Comparison of ENCODE assay signal across 28 mouse cellular contexts in genomic region chr15:85893871-85894270, GRCm38 (mm10). TPM values are rescaled to one million over a fixed set of nuclear protein-coding genes. Genes with fewer than 3 reads are reported as not detected.
DNase-seq lines count a peak whose midpoint lies in the region; ATAC-seq and TF ChIP-seq lines count a peak whose summit lies in the region.
"Had no signal": no experiment of that assay in that cellular context is flagged by ENCODE, and none has a peak within 500 bp of the region (broad histone marks: within the 10 kb centered on the region; RNA-seq: fewer than 3 reads in every experiment).

No protein-coding gene starts in this region.

- no peak for TF ChIP-seq CTCF in hindbrain, postnatal 0 days (IDR thresholded peaks at IDR 0.05; ENCODE audit: low read depth)

- no peak for ATAC-seq in hindbrain, embryonic 16.5 days
- ATAC-seq in hindbrain, postnatal 0 days = no peak
- ATAC-seq in neural tube, embryonic 12.5 days (ENCODE audit: low FRiP score, low read depth) = no peak
- ATAC-seq: forebrain, embryonic 15.5 days; inflammation-experienced regulatory T-cells, adult 6 months; intestine, embryonic 16.5 days had no signal

- H3K9ac ChIP-seq in hindbrain, embryonic 16.5 days (ENCODE audit: low read depth, low read length) = peak overlapping the region; percentile 8; the same call in 1 of the 2 replicates
- no peak overlapping the region for H3K9ac ChIP-seq in hindbrain, postnatal 0 days (replicated peaks; ENCODE audit: low read length)
- H3K9ac ChIP-seq in neural tube, embryonic 12.5 days = 0 out of 2 replicates have a peak overlapping the region, but pooled peaks have one; percentile 5
- H3K9ac ChIP-seq: embryonic facial prominence, embryonic 13.5 days; forebrain, embryonic 12.5 days; forebrain, embryonic 15.5 days; heart, embryonic 13.5 days; hindbrain, embryonic 14.5 days had no signal

- H3K27me3 ChIP-seq in hindbrain, embryonic 16.5 days (replicated peaks; ENCODE audit: control insufficient read depth, insufficient read depth, low read length) = no peaks in the 10 kb centered on the region
- H3K27me3 ChIP-seq in hindbrain, postnatal 0 days (ENCODE audit: insufficient read depth, low read length) = no peaks in the 10 kb centered on the region
- no peaks in the 10 kb centered on the region for H3K27me3 ChIP-seq in neural tube, embryonic 12.5 days (replicated peaks)
- H3K27me3 ChIP-seq: embryonic facial prominence, embryonic 13.5 days; forebrain, embryonic 12.5 days; forebrain, embryonic 15.5 days; heart, embryonic 13.5 days had no signal

- H3K4me1 ChIP-seq in hindbrain, embryonic 16.5 days (ENCODE audit: control insufficient read depth, insufficient read depth, low read depth, low read length) = peaks cover 4% of the 10 kb centered on the region; the same call in 1 of the 2 replicates
- H3K4me1 ChIP-seq in hindbrain, postnatal 0 days (ENCODE audit: insufficient read depth, low read length) = no peaks in the 10 kb centered on the region
- peaks cover 29% of the 10 kb centered on the region for H3K4me1 ChIP-seq in neural tube, embryonic 12.5 days
- H3K4me1 ChIP-seq: embryonic facial prominence, embryonic 10.5 days; embryonic facial prominence, embryonic 13.5 days; forebrain, embryonic 12.5 days; heart, embryonic 10.5 days had no signal

- peak; percentile 61 to 71 for DNase-seq in adrenal gland, adult (ENCODE audit: inconsistent age in 2 of 2, low spot score in 1 of 2)
- DNase-seq in adrenal gland, adult 18-20 months (ENCODE audit: low spot score in 2 of 2) = no peak
- peak; percentile 38 to 60 for DNase-seq in adrenal gland, postnatal 36 days
- DNase-seq in adrenal gland, postnatal 10 days = no peak
- no peak for DNase-seq in hindbrain, postnatal 0 days (ENCODE audit: low spot score)
- no peak for DNase-seq in neural tube, embryonic 10.5 days (ENCODE audit: extremely low spot score, low spot score)
- DNase-seq: cerebellum, adult 11-12 months; cerebellum, adult 8-10 months; cerebellum, postnatal 36 days; embryo, embryonic 11 days; gastrocnemius, postnatal 10 days; gastrocnemius, postnatal 36 days; heart, adult 2 months; heart, postnatal 14 days; heart, postnatal 4 days; kidney, adult 18-20 months had no signal

- 91% methylated on average over 7 of the region's 7 CpGs for WGBS in hindbrain, embryonic 16.5 days
- 86% methylated on average over 7 of the region's 7 CpGs for WGBS in hindbrain, postnatal 0 days
- WGBS in neural tube, embryonic 12.5 days = 88% methylated on average over 7 of the region's 7 CpGs

- H3K9me3 ChIP-seq in hindbrain, embryonic 16.5 days (ENCODE audit: control insufficient read depth, low read length) = no peaks in the 10 kb centered on the region
- no peaks in the 10 kb centered on the region for H3K9me3 ChIP-seq in hindbrain, postnatal 0 days (ENCODE audit: low read length)
- no peaks in the 10 kb centered on the region for H3K9me3 ChIP-seq in neural tube, embryonic 12.5 days
- H3K9me3 ChIP-seq: embryonic facial prominence, embryonic 10.5 days; embryonic facial prominence, embryonic 13.5 days; forebrain, embryonic 12.5 days; forebrain, embryonic 15.5 days; heart, embryonic 10.5 days; heart, embryonic 13.5 days had no signal

- H3K4me2 ChIP-seq in hindbrain, embryonic 16.5 days (ENCODE audit: low read length) = no peak overlapping the region
- no peak overlapping the region for H3K4me2 ChIP-seq in hindbrain, postnatal 0 days (ENCODE audit: low read depth, low read length)
- H3K4me2 ChIP-seq in neural tube, embryonic 12.5 days (replicated peaks) = no peak overlapping the region
- H3K4me2 ChIP-seq: embryonic facial prominence, embryonic 13.5 days; forebrain, embryonic 12.5 days; forebrain, embryonic 15.5 days; heart, embryonic 13.5 days; hindbrain, embryonic 14.5 days had no signal

- no peak overlapping the region for H3K4me3 ChIP-seq in hindbrain, embryonic 16.5 days (ENCODE audit: low read length)
- no peak overlapping the region for H3K4me3 ChIP-seq in hindbrain, postnatal 0 days (ENCODE audit: low read length)
- no peak overlapping the region for H3K4me3 ChIP-seq in neural tube, embryonic 12.5 days
- H3K4me3 ChIP-seq: embryonic facial prominence, embryonic 10.5 days; embryonic facial prominence, embryonic 13.5 days; erythroblast, embryonic 14.5 days; forebrain, embryonic 12.5 days; forebrain, embryonic 15.5 days; heart, adult 2 months; heart, embryonic 10.5 days; heart, embryonic 13.5 days had no signal

- H3K27ac ChIP-seq in hindbrain, embryonic 16.5 days (ENCODE audit: low read depth, low read length) = no peak overlapping the region; the same call in 1 of the 2 replicates
- no peak overlapping the region for H3K27ac ChIP-seq in hindbrain, postnatal 0 days
- peak overlapping the region; percentile 39; the same call in 1 of the 2 replicates for H3K27ac ChIP-seq in neural tube, embryonic 12.5 days
- H3K27ac ChIP-seq: embryonic facial prominence, embryonic 10.5 days; embryonic facial prominence, embryonic 13.5 days; forebrain, embryonic 12.5 days; forebrain, embryonic 15.5 days; heart, adult 2 months; heart, embryonic 10.5 days; heart, embryonic 13.5 days had no signal

- H3K36me3 ChIP-seq in hindbrain, embryonic 16.5 days (ENCODE audit: control insufficient read depth, insufficient read depth, low read length) = peaks cover 30% of the 10 kb centered on the region
- H3K36me3 ChIP-seq in hindbrain, postnatal 0 days (ENCODE audit: insufficient read depth, low read length) = peaks cover 18% of the 10 kb centered on the region
- peaks cover 65% of the 10 kb centered on the region for H3K36me3 ChIP-seq in neural tube, embryonic 12.5 days

RNA-seq across cellular contexts. Expression of gene Trmu, which starts 14.8 kb away (rescaled TPM):
- 10 to 100 TPM; 25.0 to 32.7 TPM for total RNA-seq in adrenal gland, adult 18-20 months (2021)
- total RNA-seq in adrenal gland, postnatal 36 days (2021) = 10 to 100 TPM; 22.7 to 24.2 TPM
- 10 to 100 TPM; 27.9 to 39.9 TPM for total RNA-seq in adrenal gland, postnatal 10 days (2021)
- 47.6 and 50.3 TPM in 2 replicates for polyA plus RNA-seq in hindbrain, embryonic 16.5 days (2015; fragmentation: Nextera tagmentation; extraction: Ambion mirVana)
- 21.6 and 30.4 TPM in 2 replicates for total RNA-seq in hindbrain, postnatal 0 days (2014; rRNA removed)
- polyA plus RNA-seq in hindbrain, postnatal 0 days (2015; fragmentation: Nextera tagmentation; extraction: Ambion mirVana) = 35.1 and 39.5 TPM in 2 replicates
- polyA plus RNA-seq in neural tube, embryonic 12.5 days (2016; fragmentation: Nextera tagmentation; extraction: Ambion mirVana) = 43.4 and 45.8 TPM in 2 replicates

RNA-seq across cellular contexts. Expression of gene Gtse1, which starts 34.3 kb away (rescaled TPM):
- total RNA-seq in adrenal gland, adult 18-20 months (2021) = under 1 TPM; 0.58 to 0.70 TPM
- 1 to 10 TPM; 1.1 to 1.6 TPM for total RNA-seq in adrenal gland, postnatal 36 days (2021)
- total RNA-seq in adrenal gland, postnatal 10 days (2021) = 1 to 10 TPM; 4.5 to 5.1 TPM
- 6.2 and 8.3 TPM in 2 replicates for polyA plus RNA-seq in hindbrain, embryonic 16.5 days (2015; fragmentation: Nextera tagmentation; extraction: Ambion mirVana)
- total RNA-seq in hindbrain, postnatal 0 days (2014; rRNA removed) = 10.4 and 10.5 TPM in 2 replicates
- polyA plus RNA-seq in hindbrain, postnatal 0 days (2015; fragmentation: Nextera tagmentation; extraction: Ambion mirVana) = 4.9 and 5.4 TPM in 2 replicates
- 24.1 TPM in 2 replicates for polyA plus RNA-seq in neural tube, embryonic 12.5 days (2016; fragmentation: Nextera tagmentation; extraction: Ambion mirVana)

Comparison
In these comparisons a context has a peak if more than half of its experiments do, and no peak if none do; other contexts are left out.
1. DNase-seq: peak in adrenal gland, adult (2 of 2) and adrenal gland, postnatal 36 days (2 of 2); none in adrenal gland, adult 18-20 months (0 of 2), adrenal gland, postnatal 10 days (single experiment), hindbrain, postnatal 0 days (single experiment) and neural tube, embryonic 10.5 days (single experiment).